Mouse (Mus musculus) limb, embryonic 15.5 days (tissue): ENCODE data around the gene Mdc1. TPM values are rescaled to one million over a fixed set of nuclear protein-coding genes. Genes with fewer than 3 reads are reported as not detected.
A peak's percentile ranks its signal among the peaks of the same experiment; 100 is the strongest.

ENCODE experiments used
- ATAC-seq: fragments of 200-750 bp; cut with Nextera tagmentation; 2 replicates; pipeline ENCODE4 v1.8.0; 2017; ENCODE audit warnings: low read depth, moderate TSS enrichment; ENCODE audit not compliant: insufficient number of reproducible peaks, low FRiP score, low TSS enrichment
- H3K27ac ChIP-seq: fragments of 300-500 bp; sonication (generic); 2 replicates; pipeline ENCODE4 v1.5.1; 2015; ENCODE audit warnings: moderate library complexity, mild to moderate bottlenecking, inconsistent platforms
- H3K27me3 ChIP-seq: fragments of 300-500 bp; sonication (generic); 2 replicates; pipeline ENCODE4 v1.6.1; 2015; ENCODE audit warnings: inconsistent platforms
- H3K36me3 ChIP-seq: fragments of 300-500 bp; sonication (generic); 2 replicates; pipeline ENCODE4 v1.6.1; 2015; ENCODE audit warnings: inconsistent platforms
- H3K4me1 ChIP-seq: fragments of 300-500 bp; sonication (generic); 2 replicates; pipeline ENCODE4 v1.6.1; 2015; ENCODE audit warnings: inconsistent platforms
- H3K4me2 ChIP-seq: fragments of 300-500 bp; sonication (generic); 2 replicates; pipeline ENCODE4 v1.6.1; 2015; ENCODE audit warnings: mild to moderate bottlenecking, inconsistent platforms
- H3K4me3 ChIP-seq: fragments of 300-500 bp; sonication (generic); 2 replicates; pipeline ENCODE4 v1.5.1; 2015; ENCODE audit warnings: mild to moderate bottlenecking, inconsistent platforms
- H3K9ac ChIP-seq: fragments of 300-500 bp; sonication (generic); 2 replicates; pipeline ENCODE4 v1.6.1; 2015; ENCODE audit warnings: inconsistent platforms
- H3K9me3 ChIP-seq: fragments of 300-500 bp; sonication (generic); 2 replicates; pipeline ENCODE4 v1.6.1; 2016; ENCODE audit warnings: inconsistent platforms
- WGBS: fragments of 180-500 bp; shearing (Covaris S2); methylation state at CpG from one replicate; pipeline ENCODE4 v1.1.7; 2015; 5-methylcytosine and 5-hydroxymethylcytosine counted together
- polyA plus RNA-seq: library from polyadenylated mRNA; unstranded; fragments of >200 nt; fragmentation: Nextera tagmentation; extraction: Ambion mirVana; gene quantifications from 2 replicates; pipeline ENCODE4 v1.2.1, GENCODE M21; 2015

The Mdc1 gene
- polyA plus RNA-seq, 1 experiment from 2014 or later = 15.0 TPM

GRCm38 (mm10) chr17:35870884-35871696, 29.8 kb downstream of the Mdc1 start:
- no peaks in the 10 kb centered on the region for H3K9me3 ChIP-seq
- H3K9ac ChIP-seq = no peak overlapping the region
- no peak for ATAC-seq
- no peaks in the 10 kb centered on the region for H3K27me3 ChIP-seq
- H3K4me3 ChIP-seq = peak overlapping the region; percentile 69
- peaks cover 55% of the 10 kb centered on the region for H3K4me1 ChIP-seq
- peak overlapping the region; percentile 92; the same call in 1 of the 2 replicates for H3K4me2 ChIP-seq
- H3K36me3 ChIP-seq = peaks cover 24% of the 10 kb centered on the region
- H3K27ac ChIP-seq = 0 out of 2 replicates have a peak overlapping the region, but pooled peaks have one; percentile 97
- 76% methylated on average over 8 of the region's 8 CpGs for WGBS

GRCm38 (mm10) chr17:35873774-35874519, 32.6 kb downstream of the Mdc1 start:
- WGBS = 31% methylated on average over 21 of the region's 21 CpGs
- Histone ChIP-seq H3K27ac (peak overlapping the region; percentile 40; the same call in 1 of the 2 replicates), H3K4me2 (no peak overlapping the region), H3K4me1 (peaks cover 32% of the 10 kb centered on the region), H3K4me3 (no peak overlapping the region), H3K27me3 (no peaks in the 10 kb centered on the region), H3K9ac (no peak overlapping the region), H3K36me3 (peaks cover 26% of the 10 kb centered on the region), H3K9me3 (no peaks in the 10 kb centered on the region)
- no peak for ATAC-seq

- Histone ChIP-seq H3K27ac (no peak overlapping the region), H3K9ac (no peak overlapping the region), H3K4me3 (no peak overlapping the region), H3K9me3 (no peaks in the 10 kb centered on the region), H3K36me3 (peaks cover 26% of the 10 kb centered on the region), H3K27me3 (no peaks in the 10 kb centered on the region), H3K4me2 (no peak overlapping the region), H3K4me1 (peaks cover 24% of the 10 kb centered on the region)
- ATAC-seq = no peak
- WGBS = 81% methylated on average over 6 of the region's 6 CpGs
These were observed 33.4 kb downstream of the Mdc1 start for GRCm38 (mm10) chr17:35874721-35875120.

- peaks cover 47% of the 10 kb centered on the region for H3K36me3 ChIP-seq
- peak; percentile 84 for ATAC-seq
- 5% methylated on average over 66 of the region's 66 CpGs for WGBS
These were observed 38.1 kb downstream of the Mdc1 start, which contains the start of gene Dhx16 for GRCm38 (mm10) chr17:35879245-35880057. Gene Dhx16 (plus strand): TSS chr17:35879819.

GRCm38 (mm10) chr17:35882924-35883323, 41.6 kb downstream of the Mdc1 start:
- Histone ChIP-seq H3K4me3 (no peak overlapping the region), H3K9ac (no peak overlapping the region), H3K27ac (no peak overlapping the region), H3K4me2 (no peak overlapping the region), H3K4me1 (peaks cover 13% of the 10 kb centered on the region), H3K27me3 (no peaks in the 10 kb centered on the region), H3K36me3 (peaks cover 63% of the 10 kb centered on the region), H3K9me3 (no peaks in the 10 kb centered on the region)
- no peak for ATAC-seq
- 87% methylated on average over 17 of the region's 17 CpGs for WGBS

More at GRCm38 (mm10) chr17:35879245-35880057, 38.1 kb downstream of the Mdc1 start, which contains the start of gene Dhx16:
- no peaks in the 10 kb centered on the region for H3K27me3 ChIP-seq
- H3K9me3 ChIP-seq = no peaks in the 10 kb centered on the region
- peak within 1 kb of the TSS; percentile 64 for H3K4me3 ChIP-seq
- peak within 1 kb of the TSS; percentile 57 for H3K27ac ChIP-seq
- peaks cover 15% of the 10 kb centered on the region for H3K4me1 ChIP-seq
- peak within 1 kb of the TSS; percentile 69 for H3K9ac ChIP-seq
- peak within 1 kb of the TSS; percentile 51 for H3K4me2 ChIP-seq

- H3K4me1 ChIP-seq = peaks cover 13% of the 10 kb centered on the region
- H3K4me3 ChIP-seq = no peak overlapping the region
- H3K9me3 ChIP-seq = no peaks in the 10 kb centered on the region
- no peak overlapping the region for H3K27ac ChIP-seq
- WGBS = 93% methylated on average over 14 of the region's 14 CpGs
- no peak overlapping the region for H3K4me2 ChIP-seq
- no peaks in the 10 kb centered on the region for H3K27me3 ChIP-seq
- peaks cover 71% of the 10 kb centered on the region for H3K36me3 ChIP-seq
- no peak for ATAC-seq
- no peak overlapping the region for H3K9ac ChIP-seq
These were observed 42.5 kb downstream of the Mdc1 start for GRCm38 (mm10) chr17:35883777-35884176.

GRCm38 (mm10) chr17:35887725-35888124, 46.4 kb downstream of the Mdc1 start:
- Histone ChIP-seq H3K9me3 (no peaks in the 10 kb centered on the region), H3K4me3 (no peak overlapping the region), H3K4me1 (no peaks in the 10 kb centered on the region), H3K27ac (no peak overlapping the region), H3K27me3 (no peaks in the 10 kb centered on the region), H3K9ac (no peak overlapping the region), H3K36me3 (peaks cover 93% of the 10 kb centered on the region), H3K4me2 (no peak overlapping the region)
- no peak for ATAC-seq
- 87% methylated on average over 14 of the region's 17 CpGs for WGBS

- Histone ChIP-seq H3K4me1 (peaks cover 18% of the 10 kb centered on the region), H3K36me3 (peaks cover 56% of the 10 kb centered on the region), H3K4me3 (peak within 1 kb of the TSS; percentile 84), H3K9ac (peak within 1 kb of the TSS; percentile 79), H3K9me3 (no peaks in the 10 kb centered on the region), H3K27me3 (no peaks in the 10 kb centered on the region), H3K4me2 (peak within 1 kb of the TSS; percentile 98), H3K27ac (peak within 1 kb of the TSS; percentile 86)
- WGBS = under 1% methylated on average over 86 of the region's 86 CpGs
- peak; percentile 90 for ATAC-seq
These were observed 55.7 kb downstream of the Mdc1 start, which contains the start of gene 2310061I04Rik for GRCm38 (mm10) chr17:35896781-35897643. Gene 2310061I04Rik (minus strand): TSS chr17:35897431.

- 0 out of 2 replicates have a peak, but pooled peaks have one; percentile 21 for ATAC-seq
- Histone ChIP-seq H3K27me3 (no peaks in the 10 kb centered on the region), H3K4me2 (peak overlapping the region; percentile 98), H3K27ac (peak overlapping the region; percentile 43; the same call in 1 of the 2 replicates), H3K9ac (0 out of 2 replicates have a peak overlapping the region, but pooled peaks have one; percentile 26), H3K4me1 (peaks cover 18% of the 10 kb centered on the region), H3K36me3 (peaks cover 54% of the 10 kb centered on the region), H3K9me3 (no peaks in the 10 kb centered on the region), H3K4me3 (peak overlapping the region; percentile 84)
- WGBS = 37% methylated on average over 23 of the region's 23 CpGs
These were observed 56.6 kb downstream of the Mdc1 start for GRCm38 (mm10) chr17:35897644-35898573.

GRCm38 (mm10) chr17:35900636-35901035, 59.3 kb downstream of the Mdc1 start:
- H3K9ac ChIP-seq = no peak overlapping the region
- no peak overlapping the region for H3K4me3 ChIP-seq
- H3K27me3 ChIP-seq = no peaks in the 10 kb centered on the region
- no peak overlapping the region for H3K4me2 ChIP-seq
- H3K9me3 ChIP-seq = no peaks in the 10 kb centered on the region
- ATAC-seq = no peak
- H3K36me3 ChIP-seq = peaks cover 57% of the 10 kb centered on the region
- WGBS = 89% methylated on average over 3 of the region's 3 CpGs
- H3K4me1 ChIP-seq = peaks cover 18% of the 10 kb centered on the region
- H3K27ac ChIP-seq = no peak overlapping the region
